Mouse (Mus musculus): ENCODE measurements around the gene Rab3b. TPM values are rescaled to one million over a fixed set of nuclear protein-coding genes. Genes with fewer than 3 reads are reported as not detected.
A peak's percentile ranks its signal among the peaks of the same experiment; 100 is the strongest.

The Rab3b gene
- polyA plus RNA-seq, 1 experiment = 107 TPM

DNA sequence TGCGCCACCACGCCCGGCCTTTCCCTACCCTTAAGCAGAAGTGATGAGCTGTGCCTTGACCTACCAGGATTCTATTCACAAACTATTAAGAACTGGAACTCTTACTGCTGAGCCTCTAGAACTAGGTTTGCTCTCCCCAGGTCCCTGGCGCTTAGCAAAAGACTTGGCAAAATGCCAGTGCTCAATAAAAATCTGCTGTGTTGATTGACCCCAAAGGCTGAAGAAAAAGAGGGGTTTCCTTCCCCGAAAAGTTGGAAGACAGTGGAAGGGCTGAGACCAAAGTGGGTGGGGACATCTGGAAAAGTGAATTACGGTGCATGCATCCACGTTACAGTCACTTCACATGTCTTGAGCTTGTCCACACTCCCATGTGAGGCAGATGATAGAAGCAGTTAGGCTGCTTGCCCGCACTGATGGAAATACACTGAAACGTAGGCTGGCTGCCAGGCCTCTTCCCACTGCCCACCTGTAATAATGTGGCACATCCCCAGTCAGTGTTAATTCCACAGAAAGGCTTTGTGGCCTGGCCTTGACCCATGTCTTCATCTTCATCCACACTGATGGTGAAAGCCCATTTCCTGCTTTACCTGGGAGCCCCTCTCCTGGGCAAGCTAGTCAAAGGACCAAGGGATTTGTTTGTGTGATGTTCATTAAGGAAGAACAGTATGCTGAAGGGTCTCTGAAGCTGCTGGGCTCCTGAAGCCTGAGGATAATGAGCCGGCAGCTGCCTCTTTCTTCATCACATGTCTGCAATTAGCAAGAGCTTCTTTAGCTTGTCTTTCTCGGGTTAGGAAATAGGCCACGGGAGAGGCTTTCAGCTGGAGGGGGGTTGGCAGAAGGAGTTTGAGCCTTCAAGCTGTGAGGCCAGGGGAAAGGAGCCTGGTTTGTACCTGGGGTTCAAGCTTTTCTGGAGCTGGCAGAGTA, 59.2 kb downstream of the Rab3b start:
- peaks cover 3% of the 10 kb centered on the region for H3K4me1 ChIP-seq (ENCODE audit: control insufficient read depth, insufficient read depth, low read length)
- no peak overlapping the region for H3K4me3 ChIP-seq (ENCODE audit: insufficient read depth, low read length)
- TF ChIP-seq CTCF (IDR thresholded peaks at IDR 0.05; ENCODE audit: extremely low read depth, insufficient read depth, low read length) = no peak
- no peak for TF ChIP-seq POLR2A (IDR thresholded peaks at IDR 0.05; ENCODE audit: extremely low read depth, insufficient read depth, low read length)
- 0 out of 2 replicates have a peak overlapping the region, but pooled peaks have one; percentile 27 for H3K27ac ChIP-seq (ENCODE audit: insufficient read depth, low read length)

DNA sequence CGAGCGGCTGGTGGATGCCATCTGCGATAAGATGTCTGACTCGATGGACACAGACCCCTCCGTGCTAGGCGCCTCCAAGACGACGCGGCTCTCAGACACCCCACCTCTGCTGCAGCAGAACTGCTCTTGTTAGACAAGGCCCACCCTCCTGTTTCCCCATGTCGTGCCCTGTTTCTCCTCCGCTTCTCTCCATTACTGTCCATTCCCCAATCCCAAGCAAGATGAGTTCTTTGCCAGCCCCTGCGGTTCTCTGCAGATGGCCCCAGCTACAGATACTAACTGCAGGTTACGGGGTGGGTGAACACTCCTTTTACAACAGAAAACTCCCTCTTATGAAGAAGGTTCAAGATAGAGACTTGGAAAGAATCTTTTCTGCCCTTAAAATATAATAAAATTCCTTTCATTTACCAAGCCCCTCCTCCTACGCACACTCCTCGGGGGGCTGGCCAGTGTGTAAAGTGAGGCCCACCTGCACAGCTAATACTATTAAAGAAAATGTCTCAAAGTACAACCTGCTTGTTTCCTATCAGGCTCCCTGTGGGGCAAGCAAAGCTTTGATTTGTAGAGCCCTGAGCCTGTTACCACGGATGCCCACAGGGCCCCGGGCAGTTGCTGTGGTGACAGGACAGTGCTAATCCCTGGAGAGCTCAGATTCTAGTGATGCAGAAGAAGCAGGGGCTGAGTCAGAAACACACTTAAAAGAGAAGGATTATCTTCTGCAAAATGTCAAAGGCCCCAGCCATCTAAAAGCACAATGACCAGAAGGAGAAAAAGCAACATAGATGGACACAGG, 62.0 kb downstream of the Rab3b start:
- no peak overlapping the region for H3K4me3 ChIP-seq (ENCODE audit: insufficient read depth, low read length)
- H3K27ac ChIP-seq (ENCODE audit: insufficient read depth, low read length) = no peak overlapping the region
- no peak for TF ChIP-seq POLR2A (IDR thresholded peaks at IDR 0.05; ENCODE audit: extremely low read depth, insufficient read depth, low read length)
- TF ChIP-seq CTCF (IDR thresholded peaks at IDR 0.05; ENCODE audit: extremely low read depth, insufficient read depth, low read length) = no peak
- H3K4me1 ChIP-seq (ENCODE audit: control insufficient read depth, insufficient read depth, low read length) = peaks cover 3% of the 10 kb centered on the region

DNA sequence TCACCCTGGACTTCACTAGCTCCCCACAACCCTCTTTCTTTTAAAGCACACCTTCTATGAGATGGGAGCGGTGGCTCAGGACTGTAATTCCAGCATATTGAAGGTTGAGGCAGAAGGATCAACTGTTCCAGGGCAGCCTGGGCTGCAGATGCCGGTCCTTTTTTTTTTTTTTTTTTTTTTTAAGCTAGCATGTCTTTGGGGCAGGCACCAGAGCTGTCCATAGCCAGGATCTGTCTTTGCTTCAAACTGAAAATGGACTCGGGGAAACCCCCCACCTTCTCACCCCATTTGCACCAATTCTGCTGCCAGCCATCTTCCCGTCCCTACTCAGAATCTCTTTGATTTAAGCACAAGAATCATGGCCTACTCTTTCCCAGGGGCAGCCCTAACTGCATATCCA, 63.3 kb downstream of the Rab3b start:
- no peak overlapping the region for H3K27ac ChIP-seq (ENCODE audit: insufficient read depth, low read length)
- H3K4me3 ChIP-seq (ENCODE audit: insufficient read depth, low read length) = no peak overlapping the region
- no peak for TF ChIP-seq CTCF (IDR thresholded peaks at IDR 0.05; ENCODE audit: extremely low read depth, insufficient read depth, low read length)
- no peak for TF ChIP-seq POLR2A (IDR thresholded peaks at IDR 0.05; ENCODE audit: extremely low read depth, insufficient read depth, low read length)
- peaks cover 3% of the 10 kb centered on the region for H3K4me1 ChIP-seq (ENCODE audit: control insufficient read depth, insufficient read depth, low read length)

DNA sequence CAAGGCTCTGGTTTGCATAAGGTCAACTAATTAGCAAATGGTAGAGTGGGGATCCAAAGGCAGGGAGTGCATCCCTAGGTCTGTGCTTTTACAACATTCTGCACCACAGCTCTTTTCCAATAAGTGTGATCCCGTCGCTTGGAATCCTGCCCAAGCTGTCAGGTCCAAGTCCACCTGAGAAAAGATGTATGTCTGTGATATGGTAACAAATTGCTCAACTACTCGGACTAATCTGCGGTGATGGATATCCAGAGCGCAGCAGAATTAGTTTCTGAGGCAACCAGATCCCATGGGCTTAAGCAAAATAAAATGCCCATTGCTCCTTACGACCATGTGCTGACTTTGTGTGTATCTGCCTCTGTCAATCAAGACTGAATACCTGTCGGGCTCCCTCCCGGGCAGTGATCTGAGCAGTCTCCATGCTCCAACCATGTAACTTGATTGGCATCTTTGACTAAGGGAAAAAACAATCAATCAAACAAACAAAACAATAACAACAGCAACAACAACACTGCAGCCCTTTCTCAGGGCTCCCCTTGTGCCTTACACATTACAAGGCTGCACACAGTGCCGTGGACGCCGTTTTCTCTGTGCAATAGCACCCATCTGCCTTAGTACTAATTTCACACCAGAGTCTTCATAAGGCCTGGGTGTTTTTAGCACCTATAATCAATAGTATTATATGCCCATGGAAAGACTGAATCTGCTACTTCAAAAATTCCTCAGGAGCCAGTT, 64.3 kb downstream of the Rab3b start:
- Histone ChIP-seq H3K4me1 (ENCODE audit: control insufficient read depth, insufficient read depth, low read length) (peaks cover 2% of the 10 kb centered on the region), H3K27ac (ENCODE audit: insufficient read depth, low read length) (no peak overlapping the region), H3K4me3 (ENCODE audit: insufficient read depth, low read length) (no peak overlapping the region)
- TF ChIP-seq POLR2A (IDR thresholded peaks at IDR 0.05; ENCODE audit: extremely low read depth, insufficient read depth, low read length) = no peak
- TF ChIP-seq CTCF (IDR thresholded peaks at IDR 0.05; ENCODE audit: extremely low read depth, insufficient read depth, low read length) = no peak

DNA sequence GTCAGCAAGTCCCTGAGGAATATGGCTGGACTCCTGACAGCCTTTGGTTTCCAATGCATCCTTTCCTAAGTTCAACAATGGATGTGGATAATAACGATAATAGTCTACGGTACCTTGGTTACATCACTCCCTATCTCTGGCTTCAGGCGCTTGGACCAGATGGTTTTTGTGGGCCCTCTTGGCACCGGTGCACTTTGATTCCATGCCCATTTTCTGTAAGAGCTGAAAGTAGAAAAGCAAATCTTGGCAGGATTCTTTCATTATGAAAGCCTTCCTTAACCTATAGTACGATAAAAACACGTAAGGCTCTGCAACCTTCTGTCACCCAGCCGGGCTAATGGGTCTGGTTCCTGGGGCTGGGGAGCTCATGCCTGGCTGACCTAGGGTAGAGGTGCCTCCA, 70.3 kb downstream of the Rab3b start:
- Histone ChIP-seq H3K27ac (ENCODE audit: insufficient read depth, low read length) (no peak overlapping the region), H3K4me1 (ENCODE audit: control insufficient read depth, insufficient read depth, low read length) (peaks cover 4% of the 10 kb centered on the region), H3K4me3 (ENCODE audit: insufficient read depth, low read length) (no peak overlapping the region)
- TF ChIP-seq POLR2A (IDR thresholded peaks at IDR 0.05; ENCODE audit: extremely low read depth, insufficient read depth, low read length) (no peak), CTCF (IDR thresholded peaks at IDR 0.05; ENCODE audit: extremely low read depth, insufficient read depth, low read length) (no peak)

DNA sequence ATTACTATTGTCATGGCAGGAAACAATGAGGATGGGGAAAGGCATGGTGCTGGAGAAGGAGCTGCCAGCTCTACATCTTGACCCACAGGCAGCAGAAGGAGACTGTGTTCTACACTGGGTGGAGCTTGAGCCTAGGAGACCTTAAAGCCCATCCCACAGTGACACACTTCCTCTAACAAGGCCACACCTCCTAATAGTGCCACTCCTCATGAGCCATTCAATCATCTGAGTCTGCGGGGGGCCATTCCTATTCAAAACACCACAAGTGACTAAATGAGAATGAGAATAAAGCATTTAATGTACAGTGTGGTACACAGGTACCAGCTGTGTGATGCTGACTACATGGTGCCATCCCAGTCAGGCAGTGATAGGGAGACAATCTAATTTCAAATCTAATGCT, 71.3 kb downstream of the Rab3b start:
- no peak overlapping the region for H3K4me3 ChIP-seq (ENCODE audit: insufficient read depth, low read length)
- TF ChIP-seq CTCF (IDR thresholded peaks at IDR 0.05; ENCODE audit: extremely low read depth, insufficient read depth, low read length) (no peak), POLR2A (IDR thresholded peaks at IDR 0.05; ENCODE audit: extremely low read depth, insufficient read depth, low read length) (no peak)
- H3K27ac ChIP-seq (ENCODE audit: insufficient read depth, low read length) = no peak overlapping the region
- H3K4me1 ChIP-seq (ENCODE audit: control insufficient read depth, insufficient read depth, low read length) = peaks cover 4% of the 10 kb centered on the region

DNA sequence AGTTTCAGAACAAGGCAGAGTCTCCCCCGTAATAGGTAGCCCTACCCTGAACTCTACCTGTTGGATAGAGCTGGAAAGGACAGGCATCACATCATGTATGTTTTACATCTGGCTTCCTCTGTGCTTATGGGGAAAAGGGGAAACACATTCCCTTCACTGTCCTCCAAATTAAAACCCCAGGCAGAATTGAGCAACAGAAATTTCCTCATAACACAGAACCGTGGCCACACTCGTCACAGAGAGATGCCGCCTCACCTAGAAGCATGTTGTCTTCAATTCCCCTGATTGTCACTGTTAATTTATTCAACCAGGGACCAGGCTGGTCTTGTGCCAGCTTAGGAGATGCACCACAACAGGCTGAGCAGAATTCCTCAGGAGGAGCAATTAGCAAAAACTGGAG, 72.8 kb downstream of the Rab3b start:
- H3K27ac ChIP-seq (ENCODE audit: insufficient read depth, low read length) = no peak overlapping the region
- H3K4me3 ChIP-seq (ENCODE audit: insufficient read depth, low read length) = no peak overlapping the region
- peaks cover 4% of the 10 kb centered on the region for H3K4me1 ChIP-seq (ENCODE audit: control insufficient read depth, insufficient read depth, low read length)
- TF ChIP-seq CTCF (IDR thresholded peaks at IDR 0.05; ENCODE audit: extremely low read depth, insufficient read depth, low read length) (no peak), POLR2A (IDR thresholded peaks at IDR 0.05; ENCODE audit: extremely low read depth, insufficient read depth, low read length) (no peak)

DNA sequence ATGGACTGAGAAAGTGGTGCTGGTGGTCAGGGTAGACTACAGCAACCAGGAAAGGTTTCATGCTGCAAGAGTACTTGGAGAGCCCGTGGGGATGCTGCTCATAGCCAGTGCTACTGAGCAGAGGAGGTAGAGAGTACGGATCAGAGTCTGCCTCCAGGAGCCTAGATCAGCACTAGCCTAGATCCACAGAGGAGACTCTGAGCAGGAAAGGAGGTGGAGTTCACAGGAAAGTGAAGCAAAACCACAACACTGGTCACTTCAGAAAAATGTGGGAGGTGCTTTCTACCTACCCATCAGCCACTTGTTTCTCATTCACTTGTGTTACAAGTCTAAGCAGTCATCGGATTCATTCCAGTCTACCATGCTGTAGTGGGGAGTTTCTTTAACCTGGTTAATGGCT, 80.8 kb downstream of the Rab3b start:
- Histone ChIP-seq H3K4me1 (ENCODE audit: control insufficient read depth, insufficient read depth, low read length) (no peaks in the 10 kb centered on the region), H3K4me3 (ENCODE audit: insufficient read depth, low read length) (no peak overlapping the region), H3K27ac (ENCODE audit: insufficient read depth, low read length) (no peak overlapping the region)
- TF ChIP-seq POLR2A (IDR thresholded peaks at IDR 0.05; ENCODE audit: extremely low read depth, insufficient read depth, low read length) = no peak
- TF ChIP-seq CTCF (IDR thresholded peaks at IDR 0.05; ENCODE audit: extremely low read depth, insufficient read depth, low read length) = no peak

Measured in cortical plate, adult 2 months (tissue).